Mouse (Mus musculus) spleen, postnatal 10 days (tissue): Measurements from ENCODE around the gene Tbx15.

Experiments
- DNase-seq, 2 experiments: peaks; one replicate each; pipeline ENCODE4 v3.0.0; 2021 to 2022; ENCODE audit warnings: low spot score in 2 of 2

Gene Tbx15

GRCm38 (mm10) chr3:99248831-99249550 lies 8.8 kb downstream of the Tbx15 start:
- no peak for DNase-seq

DNA sequence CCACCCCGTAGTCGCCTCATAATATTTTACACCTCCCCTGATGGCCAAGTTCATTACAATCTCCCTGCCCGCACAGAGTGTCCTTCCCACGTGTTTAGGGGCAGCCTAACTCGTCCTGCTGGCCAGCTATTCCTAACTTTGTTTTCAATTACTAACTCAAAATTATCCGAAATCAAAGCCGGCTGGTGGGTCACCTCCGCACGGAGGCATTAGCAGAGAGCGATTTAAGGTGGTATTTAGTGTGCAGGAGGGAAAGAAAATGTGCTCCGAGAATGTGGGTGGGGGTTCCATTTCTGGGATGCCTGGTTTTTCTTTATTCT lies 9.3 kb downstream of the Tbx15 start:
- DNase-seq: no peak

DNA sequence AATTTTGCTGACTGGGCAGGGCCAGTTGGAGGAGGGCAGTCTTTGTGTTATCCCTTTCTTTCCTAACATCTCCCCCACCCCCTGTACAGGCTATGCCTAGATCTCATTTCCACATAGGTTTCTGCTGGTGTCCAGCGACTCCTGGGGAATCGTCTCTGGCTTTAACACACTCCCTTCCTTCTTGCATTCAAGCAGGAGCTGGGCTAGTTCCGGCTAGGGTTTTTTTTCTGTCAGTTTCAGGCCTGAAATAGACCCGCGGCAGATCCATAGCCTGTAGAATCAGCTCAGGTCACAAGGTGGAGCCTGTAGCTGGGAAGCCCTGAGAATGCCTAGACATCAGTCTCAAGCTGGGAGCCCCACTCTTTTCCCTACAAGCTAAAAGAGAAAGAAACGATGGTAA lies 9.7 kb downstream of the Tbx15 start:
- no peak for DNase-seq

DNA sequence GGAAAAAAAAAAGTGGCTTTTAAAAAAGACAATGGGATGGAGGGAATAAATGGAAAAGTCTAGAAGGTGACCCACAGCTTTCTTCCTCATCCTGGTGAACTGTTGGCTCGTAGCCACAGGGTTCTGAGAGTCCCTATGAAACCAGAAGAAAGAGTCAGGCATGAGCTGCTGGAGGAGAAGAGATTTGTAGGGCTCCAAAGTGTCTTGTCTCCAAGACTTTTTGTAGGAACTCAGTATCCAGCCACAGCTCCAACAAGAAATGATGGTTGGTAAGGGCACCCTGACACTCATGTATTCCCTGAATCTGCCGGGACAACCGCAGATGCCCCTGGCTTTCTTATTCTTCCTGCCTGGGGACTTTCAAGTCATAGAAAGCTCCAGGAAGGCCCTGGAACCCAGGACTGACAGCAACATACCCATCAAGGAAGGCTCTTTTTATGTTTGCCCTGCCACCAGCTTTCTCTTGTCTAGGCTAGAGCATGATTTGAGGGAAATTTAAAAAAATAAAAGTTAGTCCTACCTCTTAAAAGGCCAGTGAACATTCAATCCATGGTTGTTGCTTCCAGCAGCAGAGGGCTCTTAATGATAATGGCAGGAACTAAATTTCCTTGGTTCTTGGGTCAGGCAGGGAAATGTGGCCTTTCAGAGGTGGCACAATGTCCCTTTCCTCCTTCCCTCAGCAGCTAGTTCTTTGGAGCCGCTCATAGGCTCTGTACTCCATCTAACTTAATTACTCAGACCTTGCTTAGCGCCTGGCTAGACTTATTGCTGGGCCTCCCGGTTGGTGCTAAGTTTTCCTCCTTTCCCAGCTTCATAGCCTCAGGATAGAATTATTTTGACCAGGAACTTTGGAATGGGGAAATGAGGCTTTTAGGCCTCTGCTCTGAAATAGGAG lies 11.3 kb downstream of the Tbx15 start:
- no peak for DNase-seq

DNA sequence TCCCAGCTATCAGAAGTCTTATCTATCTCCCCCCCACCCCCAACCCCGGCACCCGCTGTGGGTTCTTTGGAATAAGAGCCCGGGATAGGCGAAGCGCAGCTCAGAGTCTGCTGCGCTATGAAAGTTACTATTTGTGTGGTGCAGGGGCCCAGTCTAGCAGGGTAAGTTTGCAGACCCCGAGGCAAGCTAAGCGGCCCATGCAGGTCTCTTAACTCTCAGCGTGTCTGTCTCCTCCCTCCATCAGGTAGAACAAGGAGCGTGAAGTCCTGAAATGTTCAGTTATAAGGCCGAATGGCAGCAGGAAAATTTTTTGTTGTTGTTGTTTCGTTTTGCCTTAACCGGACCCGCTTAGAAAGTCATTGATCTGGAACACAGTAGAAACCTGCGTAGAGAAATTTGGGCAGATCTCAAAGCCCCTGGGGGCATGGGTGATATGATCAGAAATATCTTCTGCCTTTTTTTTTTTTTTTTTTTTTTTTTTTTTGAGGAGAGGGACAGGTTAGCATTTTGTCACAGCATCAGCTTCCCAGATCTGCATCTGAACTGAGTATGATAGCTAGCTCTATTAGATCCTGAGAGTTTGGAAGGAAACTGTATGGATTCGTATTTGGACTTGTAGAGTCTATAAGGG lies 12.4 kb downstream of the Tbx15 start:
- DNase-seq: no peak

DNA sequence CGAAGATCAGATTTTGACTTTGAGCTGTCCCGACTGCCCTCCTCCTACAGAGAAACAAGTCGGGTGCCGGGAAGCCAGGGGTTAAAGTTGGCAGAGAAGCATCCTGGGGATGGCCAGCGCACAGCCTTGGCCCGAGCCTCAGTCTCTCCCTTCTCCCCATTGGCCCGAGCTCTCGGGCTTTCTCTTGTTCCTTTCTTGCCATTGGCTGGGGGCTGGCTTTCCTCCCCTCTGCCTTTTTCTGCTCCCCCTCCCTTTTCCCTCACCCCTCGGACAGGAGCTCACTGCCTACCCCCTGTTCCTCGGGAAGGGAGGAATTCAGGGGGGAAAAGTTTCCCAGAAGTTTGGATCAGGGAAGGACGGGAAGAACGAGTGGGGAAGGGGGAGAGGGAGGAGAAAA lies 12.9 kb downstream of the Tbx15 start:
- no peak for DNase-seq

GRCm38 (mm10) chr3:99253497-99254451 lies 13.6 kb downstream of the Tbx15 start:
- peak in 1 of 2 experiments; percentile 30 for DNase-seq

DNA sequence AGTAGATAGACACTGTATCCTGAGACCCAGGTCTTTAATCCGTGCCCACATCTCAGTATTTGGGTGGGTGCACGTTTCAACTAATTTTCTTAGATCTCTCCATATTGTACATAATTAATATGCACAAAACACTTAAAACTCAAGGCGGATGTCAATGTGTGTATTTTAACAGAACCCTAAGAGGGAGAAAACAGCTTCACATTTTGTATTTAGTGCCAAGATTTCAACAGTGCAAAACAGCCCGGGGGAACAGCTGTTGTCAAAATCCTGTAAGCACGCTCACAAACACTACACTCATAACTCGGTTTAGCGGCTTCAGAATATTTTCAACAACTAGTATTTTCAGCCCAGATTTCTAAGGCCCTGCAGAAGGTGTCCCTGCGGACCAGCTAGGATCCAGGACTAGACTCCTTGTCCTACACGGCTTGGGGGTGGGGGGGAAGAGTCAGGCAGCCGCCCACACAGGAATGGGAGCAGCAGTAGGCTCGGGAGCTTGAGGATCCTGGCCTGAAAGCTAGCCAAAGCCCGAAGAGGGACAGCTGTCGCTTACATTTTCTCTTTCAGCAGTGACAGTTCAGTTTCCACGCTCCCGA lies 14.5 kb downstream of the Tbx15 start:
- no peak for DNase-seq

DNA sequence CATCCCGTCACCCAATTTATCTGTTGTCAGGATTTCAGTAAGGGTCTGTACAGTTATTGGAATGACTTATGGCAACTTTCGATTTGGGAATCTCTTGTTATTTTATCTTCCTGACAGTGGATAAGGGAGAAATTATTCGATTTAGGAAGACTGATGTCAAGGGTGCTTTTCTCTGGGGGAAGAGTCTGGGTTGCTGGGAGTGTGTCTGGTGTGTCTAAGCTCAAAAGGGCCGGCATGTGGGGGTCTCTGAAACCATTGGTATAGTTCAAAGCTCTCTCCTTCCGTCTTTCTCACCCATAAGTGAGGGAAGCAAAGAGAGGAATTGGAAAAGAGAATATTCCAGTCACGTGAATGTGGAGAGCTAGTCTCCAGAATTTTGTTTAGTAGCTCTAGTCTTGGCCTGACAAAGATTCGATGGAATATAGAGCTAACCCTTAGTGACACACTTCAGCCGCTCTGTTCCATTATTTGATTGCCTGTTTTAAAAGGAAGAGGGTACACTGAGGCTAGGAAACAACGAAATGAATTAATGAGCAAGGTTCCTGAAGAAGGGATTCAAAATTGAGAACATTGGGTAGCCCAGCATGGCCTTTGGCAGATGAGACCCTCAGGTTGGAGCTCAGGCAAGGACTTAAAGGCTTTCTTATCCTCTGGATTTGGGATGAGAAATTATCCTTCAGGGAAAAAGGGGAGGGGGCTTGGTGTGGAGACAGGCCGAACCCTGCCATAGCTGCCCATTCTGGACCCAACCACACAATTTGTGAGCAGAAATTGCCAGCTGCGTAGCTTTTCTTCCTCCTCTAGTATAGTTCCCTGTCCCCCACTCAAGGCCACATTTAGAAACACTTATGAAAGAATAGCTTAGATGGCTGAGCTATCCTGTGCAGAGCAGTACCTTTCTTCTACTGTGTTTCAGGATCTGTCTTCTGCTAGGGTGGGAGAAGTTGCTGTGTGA lies 15.5 kb downstream of the Tbx15 start:
- no peak for DNase-seq

DNA sequence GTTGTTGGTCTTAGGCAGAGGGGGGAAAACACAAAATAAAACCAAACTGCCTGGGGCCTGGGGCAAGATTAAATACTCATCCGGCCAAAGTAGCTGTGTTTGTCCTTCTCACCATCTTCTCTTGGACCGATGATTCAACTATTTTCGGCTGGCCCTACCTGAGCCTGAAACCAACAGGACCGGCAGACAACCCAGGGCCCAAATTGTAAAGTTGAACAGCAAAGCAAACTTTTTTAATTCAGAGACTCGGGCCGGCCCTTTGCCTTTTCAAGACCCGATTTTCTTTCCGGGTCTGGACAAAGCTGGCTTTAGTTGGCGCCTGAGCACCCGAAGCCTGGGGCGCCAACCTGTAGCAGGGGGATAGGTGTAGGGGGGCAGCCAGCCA lies 16.2 kb downstream of the Tbx15 start:
- no peak for DNase-seq

GRCm38 (mm10) chr3:99256766-99257165 lies 16.6 kb downstream of the Tbx15 start:
- DNase-seq: no peak

GRCm38 (mm10) chr3:99257586-99258577 lies 17.7 kb downstream of the Tbx15 start:
- no peak for DNase-seq

- DNase-seq: no peak
These were observed 19.6 kb downstream of the Tbx15 start for GRCm38 (mm10) chr3:99259741-99260270.

DNA sequence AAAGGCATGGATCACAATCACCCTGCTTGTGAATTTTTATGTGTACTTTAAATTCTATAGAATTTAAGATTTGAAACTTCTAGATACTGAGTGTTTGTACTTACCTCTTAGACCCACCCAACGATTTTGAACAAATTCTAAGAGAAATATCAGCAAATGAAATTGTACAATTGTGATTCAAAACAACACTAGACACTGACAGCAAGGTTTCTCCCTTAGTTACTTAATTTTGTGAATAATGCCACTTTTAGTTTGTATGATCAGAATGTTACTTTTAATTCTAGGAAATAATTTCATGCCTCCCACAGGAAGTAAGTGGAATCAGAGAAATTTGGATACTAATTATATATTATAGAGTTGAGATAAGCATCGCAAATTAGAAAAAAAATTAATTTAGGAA lies 20.2 kb downstream of the Tbx15 start:
- no peak for DNase-seq

- no peak for DNase-seq
These were observed 21.2 kb downstream of the Tbx15 start for GRCm38 (mm10) chr3:99261371-99261791.

- DNase-seq: no peak
These were observed 21.8 kb downstream of the Tbx15 start for GRCm38 (mm10) chr3:99261986-99262385.

- DNase-seq: no peak
These were observed 23.3 kb downstream of the Tbx15 start for GRCm38 (mm10) chr3:99263471-99263903.

DNA sequence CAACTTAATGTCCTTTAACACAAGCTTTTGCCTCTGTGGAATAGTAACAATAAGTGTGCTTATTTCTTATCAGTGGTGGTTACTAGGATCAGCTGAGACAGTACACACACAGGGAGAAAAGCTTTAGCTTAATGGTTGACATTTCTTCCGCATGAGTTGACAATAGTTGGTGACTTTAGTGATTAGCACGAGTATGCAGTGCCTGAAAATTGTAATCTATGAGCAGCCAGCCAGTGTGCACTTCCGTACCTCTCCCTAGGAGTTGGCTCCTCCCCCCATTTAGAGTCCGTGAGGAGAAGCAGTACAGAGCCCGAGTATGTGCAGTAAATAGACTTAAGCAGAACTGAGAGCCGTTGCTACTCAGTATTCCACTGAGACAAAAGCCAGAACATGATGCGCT lies 24.5 kb downstream of the Tbx15 start:
- no peak for DNase-seq
